In the genomic region with DNA sequence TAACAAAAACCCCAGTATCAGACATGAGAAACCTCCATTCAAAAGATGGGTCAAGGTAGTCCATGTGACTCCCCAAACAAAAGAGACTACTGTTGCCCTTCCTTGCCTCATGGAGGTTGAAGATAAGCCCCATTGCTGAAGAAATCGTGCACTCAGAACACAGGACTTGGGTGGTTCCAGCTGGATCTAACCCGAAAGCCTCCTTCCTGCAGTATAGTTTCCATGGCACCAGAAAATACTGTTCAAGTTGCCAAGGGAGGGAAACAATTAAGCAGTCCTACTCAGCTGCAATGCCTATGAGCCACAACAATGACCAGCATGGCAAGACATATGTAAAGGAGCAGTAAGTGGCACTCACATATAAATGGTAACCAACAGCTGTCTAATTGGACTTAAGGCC, we compare ENCODE assay signal across 20 mouse cellular contexts. TPM values are rescaled to one million over a fixed set of nuclear protein-coding genes. Genes with fewer than 3 reads are reported as not detected.
DNase-seq lines count a peak whose midpoint lies in the region; ATAC-seq and TF ChIP-seq lines count a peak whose summit lies in the region.
"Had no signal": no experiment of that assay in that cellular context is flagged by ENCODE, and none has a peak within 500 bp of the region (broad histone marks: within the 10 kb centered on the region; RNA-seq: fewer than 3 reads in every experiment).

No protein-coding gene starts in this region.

- no peak for TF ChIP-seq CTCF in liver, postnatal 0 days (IDR thresholded peaks at IDR 0.05; ENCODE audit: low read depth)

- no peak overlapping the region for H3K4me2 ChIP-seq in forebrain, embryonic 13.5 days
- H3K4me2 ChIP-seq in forebrain, embryonic 16.5 days (ENCODE audit: low read length) = no peak overlapping the region
- no peak overlapping the region for H3K4me2 ChIP-seq in liver, postnatal 0 days (ENCODE audit: low read depth, low read length)
- H3K4me2 ChIP-seq: midbrain, embryonic 11.5 days; stomach, embryonic 15.5 days had no signal

- peak; percentile 55; the same call in 1 of the 2 replicates for ATAC-seq in forebrain, embryonic 13.5 days
- peak; percentile 38; the same call in 1 of the 2 replicates for ATAC-seq in forebrain, embryonic 16.5 days
- ATAC-seq in liver, postnatal 0 days = peak; percentile 83
- ATAC-seq: hindbrain, postnatal 0 days had no signal

- no peaks in the 10 kb centered on the region for H3K9me3 ChIP-seq in forebrain, embryonic 13.5 days (replicated peaks)
- no peaks in the 10 kb centered on the region for H3K9me3 ChIP-seq in forebrain, embryonic 10.5 days
- H3K9me3 ChIP-seq in forebrain, embryonic 16.5 days (ENCODE audit: control insufficient read depth, low read length) = no peaks in the 10 kb centered on the region
- H3K9me3 ChIP-seq in liver, postnatal 0 days (ENCODE audit: low read length) = no peaks in the 10 kb centered on the region
- H3K9me3 ChIP-seq: stomach, embryonic 15.5 days had no signal

- H3K4me3 ChIP-seq in forebrain, embryonic 13.5 days = no peak overlapping the region
- H3K4me3 ChIP-seq in forebrain, embryonic 10.5 days = no peak overlapping the region
- H3K4me3 ChIP-seq in forebrain, embryonic 16.5 days (replicated peaks; ENCODE audit: low read length) = no peak overlapping the region
- H3K4me3 ChIP-seq in liver, postnatal 0 days (ENCODE audit: low read depth, low read length) = no peak overlapping the region
- H3K4me3 ChIP-seq: gastrocnemius, adult 2 months; layer of hippocampus, adult 2 months; left cerebral cortex, adult 2 months; stomach, embryonic 15.5 days had no signal

- H3K36me3 ChIP-seq in forebrain, embryonic 13.5 days (ENCODE audit: poor library complexity, severe bottlenecking) = no peaks in the 10 kb centered on the region
- H3K36me3 ChIP-seq in forebrain, embryonic 10.5 days (replicated peaks) = no peaks in the 10 kb centered on the region
- H3K36me3 ChIP-seq in forebrain, embryonic 16.5 days (ENCODE audit: control insufficient read depth, insufficient read depth) = no peaks in the 10 kb centered on the region
- no peaks in the 10 kb centered on the region for H3K36me3 ChIP-seq in liver, postnatal 0 days (replicated peaks; ENCODE audit: insufficient read depth, low read length)
- H3K36me3 ChIP-seq: stomach, embryonic 15.5 days had no signal

- no peak overlapping the region for H3K27ac ChIP-seq in forebrain, embryonic 13.5 days
- no peak overlapping the region for H3K27ac ChIP-seq in forebrain, embryonic 10.5 days
- H3K27ac ChIP-seq in forebrain, embryonic 16.5 days (ENCODE audit: low read length) = no peak overlapping the region
- 0 out of 2 replicates have a peak overlapping the region, but pooled peaks have one; percentile 62 for H3K27ac ChIP-seq in liver, postnatal 0 days (ENCODE audit: low read depth)
- H3K27ac ChIP-seq: gastrocnemius, adult 2 months; hindbrain, postnatal 0 days; layer of hippocampus, adult 2 months; left cerebral cortex, adult 2 months; stomach, embryonic 15.5 days had no signal

- H3K27me3 ChIP-seq in forebrain, embryonic 13.5 days = no peaks in the 10 kb centered on the region; the same call in 1 of the 2 replicates
- H3K27me3 ChIP-seq in forebrain, embryonic 10.5 days (ENCODE audit: poor library complexity, severe bottlenecking) = peaks cover 53% of the 10 kb centered on the region
- H3K27me3 ChIP-seq in forebrain, embryonic 16.5 days (replicated peaks; ENCODE audit: control insufficient read depth, insufficient read depth, low read length) = no peaks in the 10 kb centered on the region
- H3K27me3 ChIP-seq in liver, postnatal 0 days (ENCODE audit: insufficient read depth, low read length) = no peaks in the 10 kb centered on the region
- H3K27me3 ChIP-seq: stomach, embryonic 15.5 days had no signal

- WGBS in forebrain, embryonic 13.5 days = 50% methylated on average over 2 of the region's 2 CpGs
- WGBS in forebrain, embryonic 10.5 days = 81% methylated on average over 2 of the region's 2 CpGs
- WGBS in forebrain, embryonic 16.5 days = 44% methylated on average over 2 of the region's 2 CpGs
- 43% methylated on average over 2 of the region's 2 CpGs for WGBS in liver, postnatal 0 days (ENCODE audit: insufficient replicate concordance)

- no peak overlapping the region for H3K9ac ChIP-seq in forebrain, embryonic 13.5 days
- H3K9ac ChIP-seq in forebrain, embryonic 16.5 days (replicated peaks; ENCODE audit: low read depth, low read length) = no peak overlapping the region
- H3K9ac ChIP-seq in liver, postnatal 0 days (replicated peaks) = no peak overlapping the region
- H3K9ac ChIP-seq: stomach, embryonic 15.5 days had no signal

- peak; percentile 68 for TF ChIP-seq EP300 in liver, postnatal 0 days (IDR thresholded peaks at IDR 0.05; ENCODE audit: low read depth)

- no peak for DNase-seq in forebrain, embryonic 10.5 days (ENCODE audit: extremely low spot score, low spot score)
- DNase-seq in ZHBTc4 (ENCODE audit: low read depth, low spot score) (peak; percentile 66), MN1 (ENCODE audit: low spot score) (no peak)
- peak; percentile 15 for DNase-seq in liver, postnatal 0 days
- no peak for DNase-seq in B cell, adult 2 months
- no peak for DNase-seq in adrenal gland, adult 18-20 months (ENCODE audit: low spot score in 2 of 2)
- DNase-seq: adrenal gland, postnatal 10 days; cerebellum, postnatal 25 days; gastrocnemius, adult 2 months; heart, adult 18-20 months; heart, postnatal 14 days; lung, postnatal 14 days; retina, postnatal 1 day had no signal

- H3K4me1 ChIP-seq in forebrain, embryonic 13.5 days = no peaks in the 10 kb centered on the region
- no peaks in the 10 kb centered on the region for H3K4me1 ChIP-seq in forebrain, embryonic 10.5 days
- no peaks in the 10 kb centered on the region for H3K4me1 ChIP-seq in forebrain, embryonic 16.5 days (replicated peaks; ENCODE audit: control insufficient read depth, insufficient read depth, low read length)
- H3K4me1 ChIP-seq in liver, postnatal 0 days (ENCODE audit: insufficient read depth) = no peaks in the 10 kb centered on the region
- H3K4me1 ChIP-seq: stomach, embryonic 15.5 days had no signal

RNA-seq across cellular contexts. Expression of gene Reps2, which starts 36.1 kb away (rescaled TPM):
- 1.4 and 1.9 TPM in 2 replicates for polyA plus RNA-seq in forebrain, embryonic 13.5 days (2015; fragmentation: Nextera tagmentation; extraction: Ambion mirVana)
- polyA plus RNA-seq in forebrain, embryonic 10.5 days (2016; fragmentation: Nextera tagmentation; extraction: Ambion mirVana) = 0.09 and 0.15 TPM in 2 replicates
- polyA plus RNA-seq in forebrain, embryonic 16.5 days (2015; fragmentation: Nextera tagmentation; extraction: Ambion mirVana) = 5.5 and 5.9 TPM in 2 replicates
- 0.90 and 1.1 TPM in 2 replicates for polyA plus RNA-seq in liver, postnatal 0 days (2015; fragmentation: Nextera tagmentation; extraction: Ambion mirVana)
- total RNA-seq in adrenal gland, adult 18-20 months (2021) = 1 to 10 TPM; 2.5 to 3.0 TPM

Comparison
In these comparisons a context has a peak if more than half of its experiments do, and no peak if none do; other contexts are left out.
1. DNase-seq: peak in ZHBTc4 (single experiment) and liver, postnatal 0 days (single experiment); none in forebrain, embryonic 10.5 days (single experiment), B cell, adult 2 months (0 of 2), adrenal gland, adult 18-20 months (0 of 2) and MN1 (single experiment).
2. Peak in every context shown above with its lines, with median percentiles within 50 percentile points of each other: ATAC-seq.